Mouse (Mus musculus) bone marrow macrophage, adult 2 months (primary cell): ENCODE results near the gene Ifitm1. TPM values are rescaled to one million over a fixed set of nuclear protein-coding genes. Genes with fewer than 3 reads are reported as not detected.

Experiments used
- H3K27ac ChIP-seq: 2 replicates; pipeline ENCODE4 v1.5.1; 2012; ENCODE audit warnings: low read depth, low read length; ENCODE audit not compliant: insufficient read depth
- H3K4me1 ChIP-seq: 2 replicates; pipeline ENCODE4 v1.6.1; 2012; ENCODE audit warnings: low read length; ENCODE audit not compliant: control insufficient read depth, insufficient read depth
- H3K4me3 ChIP-seq: 2 replicates; pipeline ENCODE4 v1.5.1; 2012; ENCODE audit warnings: mild to moderate bottlenecking, low read length, moderate library complexity; ENCODE audit not compliant: insufficient read depth
- CTCF ChIP-seq: IDR thresholded peaks from 2 replicates; pipeline ENCODE4 v1.5.1; 2012; ENCODE audit warnings: low read depth, mild to moderate bottlenecking, low read length, moderate library complexity
- POLR2A ChIP-seq: IDR thresholded peaks from 2 replicates; pipeline ENCODE4 v1.6.1; 2012; ENCODE audit warnings: mild to moderate bottlenecking, low read depth, low read length, borderline replicate concordance
- polyA plus RNA-seq: library from polyadenylated mRNA; stranded (reverse); fragments of >200 nt; gene quantifications from 2 replicates; pipeline ENCODE4 v1.2.4, GENCODE M21; 2012; ENCODE audit not compliant: missing spikeins, insufficient read depth, insufficient read length

Ifitm1 gene
- 31.2 and 38.0 TPM in 2 replicates for polyA plus RNA-seq

DNA sequence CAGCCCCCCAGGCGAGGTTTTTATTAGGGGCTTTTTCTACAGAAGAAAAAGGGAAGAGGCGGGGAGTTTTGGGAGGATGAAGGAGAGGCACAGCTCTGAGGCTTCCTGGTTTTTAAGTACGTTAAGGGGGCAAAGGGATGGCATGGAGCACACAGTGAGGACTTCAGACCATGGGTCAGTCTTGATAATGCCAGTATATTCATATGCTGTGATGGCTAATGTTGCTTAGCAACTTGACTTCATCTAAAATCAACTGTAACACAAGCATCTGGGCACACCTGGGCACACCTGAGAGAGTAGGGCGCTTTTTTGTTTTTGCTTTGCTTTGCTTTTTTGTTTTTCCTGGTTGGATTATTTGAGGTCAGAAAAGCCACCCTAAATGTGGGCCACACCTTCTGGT is at the start of gene Ifitm1:
Ifitm1 (plus strand) TSS at position 301 of the 400 bp plus-strand sequence.
- TF ChIP-seq POLR2A (no peak), CTCF (no peak)
- H3K4me1 ChIP-seq, result peaks cover 11% of the 10 kb centered on the region
- H3K27ac ChIP-seq, result no peak within 1 kb of the TSS
- H3K4me3 ChIP-seq, result no peak within 1 kb of the TSS

DNA sequence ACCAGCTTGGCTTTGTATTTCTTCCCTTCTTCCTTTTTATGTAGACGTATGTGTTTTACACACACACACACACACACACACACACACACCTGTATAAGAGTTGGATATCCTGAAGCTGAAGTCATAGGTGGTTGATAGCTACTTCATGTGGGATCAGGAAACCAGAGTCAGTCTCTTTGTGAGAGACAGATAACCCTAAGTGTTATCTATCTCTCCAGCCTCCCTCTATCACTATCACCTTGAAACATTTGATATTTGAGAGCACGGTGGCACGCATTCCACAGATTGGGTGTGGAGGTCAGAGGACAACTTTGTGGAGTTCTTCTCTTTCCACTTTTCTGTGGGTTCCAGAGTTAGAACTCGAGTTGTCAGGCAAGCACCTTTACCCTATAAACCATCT is 47.1 kb upstream of the Ifitm1 start:
- TF ChIP-seq POLR2A, result no peak
- no peak overlapping the region for H3K4me3 ChIP-seq
- H3K4me1 ChIP-seq, result peaks cover 5% of the 10 kb centered on the region
- no peak overlapping the region for H3K27ac ChIP-seq

DNA sequence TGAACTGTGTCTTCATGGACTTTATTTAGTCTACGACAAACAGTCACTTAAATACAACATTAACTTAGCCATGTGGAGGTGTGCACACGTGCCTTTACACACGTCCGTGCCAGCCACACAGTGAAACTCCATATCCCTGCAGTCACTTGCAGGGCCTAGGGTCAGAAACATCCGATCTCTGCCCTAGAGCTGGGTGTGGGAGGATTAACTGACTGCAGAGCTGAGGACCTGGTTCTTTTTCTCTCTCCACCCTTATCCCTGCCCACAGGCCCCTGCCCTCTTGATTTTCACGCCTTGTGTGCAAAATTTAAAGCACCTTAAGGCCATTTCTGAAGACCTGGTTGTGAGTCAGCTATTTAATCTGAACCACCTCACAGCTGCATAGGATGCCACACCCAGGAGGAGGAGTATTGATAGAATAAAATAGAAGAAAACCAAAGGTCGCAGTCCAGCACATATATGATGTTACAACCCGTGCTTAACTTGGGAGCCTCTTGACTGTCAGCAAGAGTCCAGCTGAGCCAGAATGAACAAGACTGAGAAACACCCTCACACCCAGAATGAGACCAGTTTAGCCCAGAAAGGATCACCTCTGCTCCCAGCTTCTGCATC is 46.5 kb upstream of the Ifitm1 start, which contains the start of gene Nlrp6:
Nlrp6 (plus strand) TSS at position 485 of the 612 bp plus-strand sequence.
- Histone ChIP-seq H3K4me1 (peaks cover 5% of the 10 kb centered on the region), H3K27ac (no peak within 1 kb of the TSS), H3K4me3 (no peak within 1 kb of the TSS)
- TF ChIP-seq CTCF (no peak), POLR2A (no peak)

DNA sequence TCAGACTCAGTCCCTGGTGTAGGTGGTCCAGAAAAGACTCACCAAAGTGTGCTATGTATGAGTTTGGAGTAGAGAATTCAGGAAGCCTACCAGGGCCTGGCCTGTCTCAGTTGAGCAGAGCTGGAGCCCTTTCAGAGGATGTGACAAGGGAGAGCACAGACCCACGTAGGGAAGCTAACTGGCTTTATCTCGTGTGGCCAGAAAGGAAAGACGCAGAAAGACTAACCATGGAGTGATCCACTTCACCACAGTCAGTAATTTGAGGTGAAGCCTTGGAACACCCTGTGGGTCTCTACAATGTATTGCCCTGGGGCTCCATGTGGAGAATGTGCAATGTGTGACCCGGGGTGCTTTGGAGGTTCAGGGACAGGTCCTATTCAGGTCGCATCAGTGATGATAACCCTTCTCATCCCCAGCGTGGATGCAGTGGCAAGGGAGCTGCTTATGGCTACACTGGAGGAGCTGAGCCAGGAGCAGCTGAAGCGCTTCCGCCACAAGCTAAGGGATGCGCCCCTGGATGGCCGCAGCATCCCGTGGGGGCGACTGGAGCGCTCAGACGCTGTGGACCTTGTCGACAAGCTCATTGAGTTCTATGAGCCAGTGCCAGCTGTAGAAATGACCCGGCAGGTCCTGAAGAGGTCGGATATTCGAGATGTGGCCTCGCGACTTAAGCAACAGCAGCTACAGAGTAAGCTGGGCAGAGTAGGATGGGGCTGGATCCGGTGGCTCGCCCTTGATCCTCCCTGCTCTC is 45.6 kb upstream of the Ifitm1 start:
- peaks cover 5% of the 10 kb centered on the region for H3K4me1 ChIP-seq
- no peak overlapping the region for H3K4me3 ChIP-seq
- H3K27ac ChIP-seq, result no peak overlapping the region
- TF ChIP-seq CTCF (no peak), POLR2A (no peak)

DNA sequence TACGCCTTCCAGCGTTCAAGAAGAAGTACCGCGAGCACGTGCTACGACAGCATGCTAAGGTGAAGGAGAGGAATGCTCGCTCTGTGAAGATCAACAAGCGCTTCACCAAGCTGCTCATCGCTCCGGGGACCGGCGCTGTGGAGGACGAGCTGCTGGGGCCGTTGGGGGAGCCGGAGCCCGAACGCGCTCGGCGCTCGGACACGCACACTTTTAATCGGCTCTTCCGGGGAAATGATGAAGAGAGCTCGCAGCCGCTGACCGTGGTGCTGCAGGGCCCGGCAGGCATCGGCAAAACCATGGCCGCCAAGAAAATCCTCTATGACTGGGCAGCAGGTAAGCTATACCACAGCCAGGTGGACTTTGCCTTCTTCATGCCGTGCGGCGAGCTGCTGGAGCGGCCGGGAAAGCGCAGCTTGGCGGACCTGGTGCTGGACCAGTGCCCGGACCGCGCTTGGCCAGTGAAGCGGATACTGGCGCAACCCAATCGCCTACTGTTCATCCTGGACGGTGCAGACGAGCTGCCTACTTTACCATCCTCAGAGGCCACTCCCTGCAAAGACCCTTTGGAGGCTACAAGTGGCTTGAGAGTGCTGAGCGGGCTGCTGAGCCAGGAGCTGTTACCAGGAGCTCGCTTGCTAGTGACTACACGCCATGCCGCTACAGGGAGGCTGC is 44.5 kb upstream of the Ifitm1 start:
- TF ChIP-seq POLR2A (no peak), CTCF (no peak)
- H3K4me1 ChIP-seq, result peaks cover 3% of the 10 kb centered on the region; the same call in 1 of the 2 replicates
- peak overlapping the region; percentile 45 for H3K4me3 ChIP-seq
- H3K27ac ChIP-seq, result no peak overlapping the region

DNA sequence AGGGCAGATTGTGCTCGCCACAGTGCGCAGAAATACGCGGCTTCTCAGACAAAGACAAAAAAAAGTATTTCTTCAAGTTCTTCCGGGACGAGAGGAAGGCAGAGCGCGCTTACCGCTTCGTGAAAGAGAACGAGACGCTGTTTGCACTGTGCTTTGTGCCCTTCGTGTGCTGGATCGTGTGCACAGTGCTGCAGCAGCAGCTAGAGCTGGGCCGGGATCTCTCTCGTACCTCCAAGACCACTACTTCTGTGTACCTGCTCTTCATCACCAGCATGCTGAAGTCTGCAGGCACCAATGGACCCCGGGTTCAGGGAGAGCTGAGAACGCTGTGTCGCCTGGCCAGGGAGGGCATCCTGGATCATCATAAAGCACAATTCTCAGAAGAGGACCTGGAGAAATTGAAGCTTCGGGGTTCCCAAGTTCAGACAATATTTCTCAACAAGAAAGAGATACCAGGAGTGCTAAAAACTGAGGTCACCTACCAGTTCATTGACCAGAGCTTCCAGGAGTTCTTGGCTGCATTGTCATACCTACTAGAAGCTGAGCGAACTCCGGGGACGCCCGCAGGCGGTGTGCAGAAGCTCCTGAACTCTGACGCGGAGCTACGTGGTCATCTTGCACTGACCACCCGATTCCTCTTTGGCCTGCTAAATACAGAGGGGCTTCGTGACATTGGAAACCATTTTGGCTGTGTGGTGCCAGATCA is 43.8 kb upstream of the Ifitm1 start:
- no peak overlapping the region for H3K27ac ChIP-seq
- TF ChIP-seq CTCF (no peak), POLR2A (no peak)
- no peak overlapping the region for H3K4me3 ChIP-seq
- H3K4me1 ChIP-seq, result peaks cover 2% of the 10 kb centered on the region; the same call in 1 of the 2 replicates

DNA sequence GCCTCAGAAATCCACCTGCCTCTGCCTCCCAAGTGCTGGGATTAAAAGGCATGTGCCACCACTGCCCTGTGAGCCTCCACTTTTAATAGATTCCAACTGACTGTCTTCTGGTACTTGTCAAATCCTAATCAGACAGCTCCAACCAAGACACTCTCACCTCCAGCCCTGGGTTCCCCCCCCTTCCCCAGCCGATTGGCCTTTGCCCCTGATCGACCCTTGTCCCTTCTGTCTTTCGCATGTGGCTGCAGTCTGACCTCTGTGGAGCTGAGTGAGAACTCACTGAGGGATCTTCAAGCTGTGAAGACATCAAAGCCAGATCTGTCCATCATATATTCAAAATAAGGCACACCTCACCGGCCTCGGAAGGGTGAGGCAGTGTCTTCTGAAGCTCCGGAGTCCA is 39.8 kb upstream of the Ifitm1 start:
- TF ChIP-seq CTCF, result no peak
- no peak for TF ChIP-seq POLR2A
- no peak overlapping the region for H3K27ac ChIP-seq
- H3K4me3 ChIP-seq, result no peak overlapping the region

DNA sequence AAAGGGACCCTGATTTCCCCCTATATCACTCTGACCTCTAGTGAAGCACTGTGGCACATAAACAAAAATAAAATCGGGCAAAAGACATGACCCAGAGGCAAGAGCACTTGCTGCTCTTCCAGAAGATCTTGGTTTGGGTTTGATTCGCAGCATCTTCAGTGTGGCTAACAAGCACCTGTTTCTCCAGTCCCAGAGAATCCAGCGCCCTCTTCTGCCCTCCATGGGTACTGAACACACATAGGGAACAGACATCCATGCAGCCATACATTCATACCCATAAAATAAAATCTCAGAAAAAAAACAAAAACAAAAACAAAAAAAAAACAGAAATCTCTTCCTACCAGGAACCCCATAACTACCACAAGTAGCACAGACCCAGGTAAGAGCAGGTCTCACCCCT is 28.6 kb upstream of the Ifitm1 start:
- no peak overlapping the region for H3K4me3 ChIP-seq
- TF ChIP-seq CTCF (no peak), POLR2A (no peak)
- peaks cover 21% of the 10 kb centered on the region for H3K4me1 ChIP-seq
- no peak overlapping the region for H3K27ac ChIP-seq

More for the DNA sequence above, 39.8 kb upstream of the Ifitm1 start:
- H3K4me1 ChIP-seq, result no peaks in the 10 kb centered on the region

DNA sequence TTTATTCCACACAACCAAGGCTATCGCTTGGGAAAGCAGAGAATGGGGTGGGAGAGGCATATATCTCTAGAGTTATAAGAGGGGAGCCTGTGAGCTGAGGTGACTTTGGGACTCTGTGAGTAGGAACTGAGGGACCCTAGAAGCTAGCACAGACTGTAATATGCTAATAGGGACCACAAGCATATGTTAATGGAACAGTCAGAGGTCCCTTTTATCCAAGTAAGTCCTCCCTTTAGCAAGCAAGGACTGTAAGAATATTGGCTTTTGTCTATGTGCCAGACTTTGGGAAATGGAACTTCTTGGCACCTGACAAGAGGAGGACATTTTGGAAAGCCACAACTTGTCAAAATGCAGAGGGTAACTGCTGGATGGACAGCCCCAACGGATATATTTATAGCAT is 28.1 kb upstream of the Ifitm1 start:
- H3K4me1 ChIP-seq, result peaks cover 21% of the 10 kb centered on the region
- H3K4me3 ChIP-seq, result no peak overlapping the region
- no peak overlapping the region for H3K27ac ChIP-seq
- TF ChIP-seq POLR2A (no peak), CTCF (no peak)

DNA sequence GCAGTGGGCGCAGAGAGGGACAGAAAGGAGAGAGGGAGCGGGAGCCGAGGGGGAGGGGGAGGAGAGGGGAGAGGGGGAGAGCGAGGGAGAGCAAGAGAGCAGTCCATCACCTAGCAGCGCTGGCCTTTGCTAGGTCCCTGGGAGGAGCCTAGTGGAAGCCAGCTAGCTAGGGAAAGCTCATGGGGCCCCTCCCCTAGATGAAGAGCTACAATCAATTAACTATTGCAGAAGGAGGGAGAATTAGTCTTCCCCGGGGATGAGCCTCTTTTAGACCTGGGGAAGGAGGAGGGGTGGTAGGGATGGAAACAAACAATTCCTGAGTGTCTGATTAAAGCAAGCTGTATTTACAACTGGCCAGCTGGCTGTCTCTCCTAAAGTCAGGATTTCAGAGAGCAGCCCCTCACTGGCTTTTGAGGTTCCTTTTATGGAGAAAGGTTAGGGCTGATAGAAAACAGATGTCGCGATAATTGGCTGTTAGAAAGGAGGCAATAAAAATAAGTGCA is 27.3 kb upstream of the Ifitm1 start:
- TF ChIP-seq POLR2A (no peak), CTCF (no peak)
- no peak overlapping the region for H3K4me3 ChIP-seq
- no peak overlapping the region for H3K27ac ChIP-seq
- H3K4me1 ChIP-seq, result peaks cover 21% of the 10 kb centered on the region
